Mouse (Mus musculus): Measurements from ENCODE around the gene Ndn.

GRCm38 (mm10) chr7:62348106-62348803 lies 1.9 kb downstream of the Ndn start:
- TF ChIP-seq CTCF (IDR thresholded peaks at IDR 0.05) (no peak), EP300 (IDR thresholded peaks at IDR 0.05) (no peak)

Data from lung, postnatal 0 days (tissue).